Mouse (Mus musculus) hindbrain, embryonic 11.5 days (tissue): ENCODE data around the gene Prkacb. TPM values are rescaled to one million over a fixed set of nuclear protein-coding genes. Genes with fewer than 3 reads are reported as not detected.

Source experiments
- ATAC-seq: fragments of 200-750 bp; cut with Nextera tagmentation; 2 replicates; pipeline ENCODE4 v1.8.0; 2017; ENCODE audit warnings: mild to moderate bottlenecking, moderate TSS enrichment, moderate library complexity; ENCODE audit not compliant: low FRiP score
- DNase-seq: peaks from one replicate; pipeline ENCODE4 v3.0.0-alpha.2; 2015; ENCODE audit warnings: low spot score
- H3K27ac ChIP-seq: fragments of 300-500 bp; sonication (generic); 2 replicates; pipeline ENCODE4 v1.5.1; 2014; ENCODE audit warnings: mild to moderate bottlenecking, low read depth, low read length
- H3K27me3 ChIP-seq: fragments of 300-500 bp; sonication (generic); 2 replicates; pipeline ENCODE4 v1.6.1; 2014; ENCODE audit warnings: mild to moderate bottlenecking, low read length, moderate library complexity, mixed read lengths; ENCODE audit not compliant: control insufficient read depth, insufficient read depth
- H3K36me3 ChIP-seq: fragments of 300-500 bp; sonication (generic); 2 replicates; pipeline ENCODE4 v1.6.1; 2014; ENCODE audit warnings: mild to moderate bottlenecking, low read length, moderate library complexity, mixed read lengths; ENCODE audit not compliant: control insufficient read depth, insufficient read depth
- H3K4me1 ChIP-seq: fragments of 300-500 bp; sonication (generic); replicated peaks from 2 replicates; pipeline ENCODE4 v1.6.1; 2014; ENCODE audit warnings: low read length, mixed read lengths; ENCODE audit not compliant: control insufficient read depth, insufficient read depth
- H3K4me2 ChIP-seq: fragments of 300-500 bp; sonication (generic); replicated peaks from 2 replicates; pipeline ENCODE4 v1.6.1; 2014; ENCODE audit warnings: mild to moderate bottlenecking, low read depth, low read length
- H3K4me3 ChIP-seq: fragments of 300-500 bp; sonication (generic); 2 replicates; pipeline ENCODE4 v1.5.1; 2014; ENCODE audit warnings: low read depth, low read length
- H3K9ac ChIP-seq: fragments of 300-500 bp; sonication (generic); 2 replicates; pipeline ENCODE4 v1.6.1; 2014; ENCODE audit warnings: low read depth, low read length
- H3K9me3 ChIP-seq: fragments of 300-500 bp; sonication (generic); 2 replicates; pipeline ENCODE4 v1.6.1; 2016; ENCODE audit warnings: low read length; ENCODE audit not compliant: control insufficient read depth
- WGBS: fragments of 180-500 bp; shearing (Covaris S2); extraction: QIAGEN DNeasy Blood & Tissue Kit; methylation state at CpG from one replicate; pipeline ENCODE4 v1.1.7; 2014; 5-methylcytosine and 5-hydroxymethylcytosine counted together
- polyA plus RNA-seq: library from polyadenylated mRNA; unstranded; fragments of >200 nt; fragmentation: Nextera tagmentation; extraction: Ambion mirVana; gene quantifications from 2 replicates; pipeline ENCODE4 v1.2.1, GENCODE M21; 2014

Prkacb gene
- polyA plus RNA-seq, 1 experiment from 2014 or later, result 64.8 TPM

- Histone ChIP-seq H3K4me1 (no peaks in the 10 kb centered on the region), H3K36me3 (no peaks in the 10 kb centered on the region), H3K27me3 (no peaks in the 10 kb centered on the region), H3K9ac (no peak overlapping the region), H3K9me3 (no peaks in the 10 kb centered on the region; the same call in 1 of the 2 replicates), H3K4me3 (no peak overlapping the region), H3K4me2 (no peak overlapping the region), H3K27ac (no peak overlapping the region)
- ATAC-seq (no peak), DNase-seq (no peak)
- 73% methylated on average over 3 of the region's 3 CpGs for WGBS
Measured at GRCm38 (mm10) chr3:146723037-146723436, 89.8 kb downstream of the Prkacb start.

- no peak for DNase-seq
- no peak overlapping the region for H3K4me2 ChIP-seq
- 74% methylated on average over 4 of the region's 4 CpGs for WGBS
- no peak overlapping the region for H3K27ac ChIP-seq
- H3K9me3 ChIP-seq, result no peaks in the 10 kb centered on the region
- no peaks in the 10 kb centered on the region for H3K36me3 ChIP-seq
- no peak overlapping the region for H3K4me3 ChIP-seq
- no peaks in the 10 kb centered on the region for H3K27me3 ChIP-seq
- H3K4me1 ChIP-seq, result no peaks in the 10 kb centered on the region
- ATAC-seq, result no peak
- no peak overlapping the region for H3K9ac ChIP-seq
Measured at GRCm38 (mm10) chr3:146719696-146720095, 93.1 kb downstream of the Prkacb start.

- no peaks in the 10 kb centered on the region for H3K4me1 ChIP-seq
- no peak overlapping the region for H3K4me3 ChIP-seq
- H3K4me2 ChIP-seq, result no peak overlapping the region
- H3K9me3 ChIP-seq, result no peaks in the 10 kb centered on the region
- no peak overlapping the region for H3K9ac ChIP-seq
- WGBS, result 63% methylated on average over 5 of the region's 5 CpGs
- no peak for ATAC-seq
- H3K27ac ChIP-seq, result no peak overlapping the region
- DNase-seq, result no peak
- H3K27me3 ChIP-seq, result no peaks in the 10 kb centered on the region
- H3K36me3 ChIP-seq, result no peaks in the 10 kb centered on the region
Measured at GRCm38 (mm10) chr3:146718251-146718650, 94.5 kb downstream of the Prkacb start.

- H3K4me3 ChIP-seq, result no peak overlapping the region
- no peak overlapping the region for H3K27ac ChIP-seq
- no peaks in the 10 kb centered on the region for H3K4me1 ChIP-seq
- no peaks in the 10 kb centered on the region for H3K27me3 ChIP-seq
- no peak overlapping the region for H3K9ac ChIP-seq
- H3K9me3 ChIP-seq, result no peaks in the 10 kb centered on the region
- no peak for DNase-seq
- no peak for ATAC-seq
- H3K4me2 ChIP-seq, result no peak overlapping the region
- no peaks in the 10 kb centered on the region for H3K36me3 ChIP-seq
- 81% methylated on average over 7 of the region's 7 CpGs for WGBS
Measured at GRCm38 (mm10) chr3:146712305-146712704, 100.5 kb downstream of the Prkacb start.

GRCm38 (mm10) chr3:146711559-146711958 is 101.2 kb downstream of the Prkacb start:
- ATAC-seq, result no peak

GRCm38 (mm10) chr3:146711084-146711483 is 101.7 kb downstream of the Prkacb start:
- H3K9ac ChIP-seq, result no peak overlapping the region
- no peaks in the 10 kb centered on the region for H3K9me3 ChIP-seq
- no peaks in the 10 kb centered on the region for H3K4me1 ChIP-seq
- ATAC-seq (no peak), DNase-seq (no peak)
- no peak overlapping the region for H3K4me3 ChIP-seq
- no peak overlapping the region for H3K4me2 ChIP-seq
- H3K27me3 ChIP-seq, result no peaks in the 10 kb centered on the region
- no peak overlapping the region for H3K27ac ChIP-seq
- WGBS, result 82% methylated on average over 7 of the region's 7 CpGs
- no peaks in the 10 kb centered on the region for H3K36me3 ChIP-seq

More at GRCm38 (mm10) chr3:146711559-146711958, 101.2 kb downstream of the Prkacb start:
- 65% methylated on average over 6 of the region's 6 CpGs for WGBS
- Histone ChIP-seq H3K9me3 (no peaks in the 10 kb centered on the region), H3K36me3 (no peaks in the 10 kb centered on the region), H3K27ac (no peak overlapping the region), H3K27me3 (no peaks in the 10 kb centered on the region), H3K4me1 (no peaks in the 10 kb centered on the region), H3K4me2 (no peak overlapping the region), H3K4me3 (no peak overlapping the region), H3K9ac (no peak overlapping the region)
- DNase-seq, result no peak

- H3K27me3 ChIP-seq, result no peaks in the 10 kb centered on the region
- WGBS, result 91% methylated on average over 1 of the region's 1 CpGs
- no peak overlapping the region for H3K4me2 ChIP-seq
- H3K4me3 ChIP-seq, result no peak overlapping the region
- DNase-seq (no peak), ATAC-seq (no peak)
- no peak overlapping the region for H3K27ac ChIP-seq
- H3K9me3 ChIP-seq, result no peaks in the 10 kb centered on the region
- H3K36me3 ChIP-seq, result no peaks in the 10 kb centered on the region
- H3K4me1 ChIP-seq, result no peaks in the 10 kb centered on the region
- H3K9ac ChIP-seq, result no peak overlapping the region
Measured at GRCm38 (mm10) chr3:146709086-146709485, 103.7 kb downstream of the Prkacb start.

- Histone ChIP-seq H3K27ac (no peak overlapping the region), H3K9ac (no peak overlapping the region), H3K4me1 (no peaks in the 10 kb centered on the region), H3K4me3 (no peak overlapping the region), H3K27me3 (no peaks in the 10 kb centered on the region), H3K36me3 (no peaks in the 10 kb centered on the region), H3K4me2 (no peak overlapping the region), H3K9me3 (no peaks in the 10 kb centered on the region)
- DNase-seq, result no peak
- no peak for ATAC-seq
- WGBS, result 77% methylated on average over 3 of the region's 3 CpGs
Measured at GRCm38 (mm10) chr3:146708381-146708780, 104.4 kb downstream of the Prkacb start.

GRCm38 (mm10) chr3:146704099-146704498 is 108.7 kb downstream of the Prkacb start:
- Histone ChIP-seq H3K27me3 (no peaks in the 10 kb centered on the region), H3K27ac (no peak overlapping the region), H3K4me1 (no peaks in the 10 kb centered on the region), H3K4me2 (no peak overlapping the region), H3K36me3 (no peaks in the 10 kb centered on the region), H3K9ac (no peak overlapping the region), H3K9me3 (no peaks in the 10 kb centered on the region), H3K4me3 (no peak overlapping the region)
- 92% methylated on average over 4 of the region's 4 CpGs for WGBS
- no peak for DNase-seq
- no peak for ATAC-seq
